Mouse (Mus musculus): ENCODE measurements around the gene Babam2.

DNA sequence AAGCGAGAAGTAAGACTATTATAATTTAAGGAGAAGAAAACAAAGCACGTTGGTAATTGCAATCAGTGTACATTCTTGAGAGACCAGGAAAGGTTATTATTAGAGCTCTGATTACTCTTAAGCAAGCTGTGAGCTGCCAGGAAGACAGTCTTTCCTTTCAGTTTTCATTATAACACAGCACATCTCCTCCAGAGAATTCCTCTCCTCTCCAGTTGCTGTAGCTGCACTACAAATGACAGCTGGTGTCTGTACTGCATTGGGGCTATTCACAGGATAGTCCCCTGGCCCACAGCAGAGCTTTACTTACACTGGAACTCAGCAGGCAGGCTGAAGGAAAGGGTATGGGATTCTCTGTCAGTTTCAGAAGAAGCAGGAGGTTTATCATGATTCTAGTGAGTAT lies 24.1 kb upstream of the Babam2 start:
- TF ChIP-seq CTCF (IDR thresholded peaks at IDR 0.05; ENCODE audit: low read depth), result no peak
- TF ChIP-seq EP300 (IDR thresholded peaks at IDR 0.05; ENCODE audit: low read depth), result no peak
